Mouse (Mus musculus): ENCODE results near the gene Rcsd1. TPM values are rescaled to one million over a fixed set of nuclear protein-coding genes. Genes with fewer than 3 reads are reported as not detected.
A peak's percentile ranks its signal among the peaks of the same experiment; 100 is the strongest.
"Not testable (repeated sequence)": the region's sequence is repeated elsewhere in the genome, so short reads cannot be mapped to it uniquely, and the experiment has no call there.

Rcsd1 gene
- polyA plus RNA-seq, 1 experiment = 4.8 TPM

DNA sequence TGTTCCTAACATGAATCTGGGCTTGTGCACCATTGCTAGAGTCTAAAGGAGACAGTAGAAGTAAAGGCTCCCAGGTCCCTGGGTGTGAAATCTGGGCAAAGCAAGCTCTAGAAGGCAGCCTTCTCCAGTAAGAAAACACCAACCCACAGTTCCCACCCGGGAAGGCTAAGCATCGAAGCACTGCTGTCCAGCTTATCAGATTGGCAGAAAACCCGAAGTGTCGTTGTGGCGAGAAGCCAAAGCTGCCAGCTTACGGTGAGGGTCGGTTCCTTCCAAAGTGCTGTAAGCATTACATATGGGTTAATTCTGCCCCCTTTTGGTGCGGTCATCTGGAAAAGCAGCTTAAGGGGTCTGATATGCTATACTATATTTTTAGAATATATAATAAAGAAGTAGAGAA is 22.6 kb downstream of the Rcsd1 start:
- Histone ChIP-seq H3K27ac (replicated peaks; ENCODE audit: low read depth, low read length) (peak overlapping the region; percentile 85), H3K4me1 (ENCODE audit: control insufficient read depth, insufficient read depth, insufficient read length, low read length) (peaks cover 67% of the 10 kb centered on the region), H3K4me3 (ENCODE audit: insufficient read depth, low read depth, low read length) (no peak overlapping the region)

DNA sequence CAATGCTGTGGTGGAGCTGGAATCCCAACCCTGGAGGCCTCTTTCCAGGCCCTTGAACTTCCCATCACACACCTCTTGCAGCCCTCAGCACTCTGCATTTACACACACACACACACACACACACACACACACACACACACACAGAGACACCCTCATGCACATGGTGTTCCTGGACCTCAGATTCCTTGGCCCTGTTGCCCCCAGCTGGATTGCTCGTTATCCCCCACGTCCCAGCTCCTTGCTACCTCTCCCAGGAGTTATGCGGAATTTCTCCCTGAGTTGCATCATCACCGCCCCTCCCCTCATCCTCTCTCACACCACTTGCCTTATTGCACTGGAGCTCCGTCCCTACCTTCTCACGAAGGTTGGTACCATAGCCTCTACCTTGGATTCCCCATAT is 23.2 kb downstream of the Rcsd1 start:
- peaks cover 70% of the 10 kb centered on the region for H3K4me1 ChIP-seq (ENCODE audit: control insufficient read depth, insufficient read depth, insufficient read length, low read length)
- peak overlapping the region; percentile 85 for H3K27ac ChIP-seq (replicated peaks; ENCODE audit: low read depth, low read length)
- H3K4me3 ChIP-seq (ENCODE audit: insufficient read depth, low read depth, low read length) = no peak overlapping the region

DNA sequence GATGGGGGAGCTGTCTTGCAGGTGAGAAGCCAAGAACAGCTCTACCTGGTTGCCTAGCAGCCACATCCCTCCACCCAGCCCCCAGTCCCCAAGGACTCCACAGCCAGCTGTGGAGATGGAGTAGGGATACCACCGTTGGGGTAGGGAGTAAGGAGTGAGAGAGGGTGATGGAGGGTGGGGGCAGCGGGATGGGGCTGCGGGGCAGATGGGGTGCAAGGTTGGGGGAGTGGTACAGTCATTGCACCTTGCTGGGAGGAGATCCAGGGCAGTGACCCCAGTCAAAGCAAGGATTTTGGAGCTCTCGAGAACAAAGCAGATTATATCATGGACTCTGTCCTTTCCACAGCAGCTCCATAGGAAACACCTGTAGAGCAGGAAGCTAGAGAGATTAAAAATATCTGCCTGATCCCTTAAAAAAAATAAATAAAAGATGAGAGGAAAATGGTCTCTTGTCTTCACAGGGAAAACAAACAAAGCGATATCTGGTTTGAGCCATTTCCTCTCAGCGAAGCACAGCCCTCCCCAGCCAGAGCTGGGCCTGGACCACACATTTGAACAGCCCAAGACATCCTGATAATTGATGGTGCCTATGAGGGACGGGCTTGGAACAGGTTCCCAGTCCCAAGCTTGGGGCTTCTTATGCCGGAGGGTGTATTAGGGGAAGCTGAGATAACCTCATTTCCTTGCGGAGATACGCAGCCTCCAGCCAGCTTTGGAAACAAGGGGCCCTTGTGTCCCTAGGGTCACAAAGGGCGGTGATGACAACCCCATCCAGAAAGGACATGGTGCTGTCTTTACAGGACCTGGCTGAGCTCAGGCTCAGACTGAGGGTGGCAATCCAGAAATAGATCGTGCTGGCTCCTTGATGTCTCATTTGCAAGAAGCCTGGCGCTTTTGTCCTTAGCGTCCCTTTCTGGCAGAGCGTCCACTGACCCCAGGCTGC is 25.0 kb downstream of the Rcsd1 start:
- H3K4me1 ChIP-seq (ENCODE audit: control insufficient read depth, insufficient read depth, insufficient read length, low read length) = peaks cover 54% of the 10 kb centered on the region
- peak overlapping the region; percentile 92 for H3K27ac ChIP-seq (replicated peaks; ENCODE audit: low read depth, low read length)
- no peak overlapping the region for H3K4me3 ChIP-seq (ENCODE audit: insufficient read depth, low read depth, low read length)

GRCm38 (mm10) chr1:165682056-165682853 is 27.3 kb downstream of the Rcsd1 start:
- Histone ChIP-seq H3K27ac (replicated peaks; ENCODE audit: low read depth, low read length) (peak overlapping the region; percentile 71), H3K4me3 (ENCODE audit: insufficient read depth, low read depth, low read length) (no peak overlapping the region), H3K4me1 (ENCODE audit: control insufficient read depth, insufficient read depth, insufficient read length, low read length) (peaks cover 43% of the 10 kb centered on the region)

GRCm38 (mm10) chr1:165681045-165681794 is 28.3 kb downstream of the Rcsd1 start:
- no peak overlapping the region for H3K4me3 ChIP-seq (ENCODE audit: insufficient read depth, low read depth, low read length)
- H3K27ac ChIP-seq (replicated peaks; ENCODE audit: low read depth, low read length) = peak overlapping the region; percentile 71
- peaks cover 34% of the 10 kb centered on the region for H3K4me1 ChIP-seq (ENCODE audit: control insufficient read depth, insufficient read depth, insufficient read length, low read length)

GRCm38 (mm10) chr1:165680086-165680485 is 29.5 kb downstream of the Rcsd1 start:
- H3K4me1 ChIP-seq (ENCODE audit: control insufficient read depth, insufficient read depth, insufficient read length, low read length) = peaks cover 25% of the 10 kb centered on the region
- not testable (repeated sequence) for H3K4me3 ChIP-seq (ENCODE audit: insufficient read depth, low read depth, low read length)
- H3K27ac ChIP-seq (replicated peaks; ENCODE audit: low read depth, low read length) = peak overlapping the region; percentile 15; the same call in 1 of the 2 replicates

DNA sequence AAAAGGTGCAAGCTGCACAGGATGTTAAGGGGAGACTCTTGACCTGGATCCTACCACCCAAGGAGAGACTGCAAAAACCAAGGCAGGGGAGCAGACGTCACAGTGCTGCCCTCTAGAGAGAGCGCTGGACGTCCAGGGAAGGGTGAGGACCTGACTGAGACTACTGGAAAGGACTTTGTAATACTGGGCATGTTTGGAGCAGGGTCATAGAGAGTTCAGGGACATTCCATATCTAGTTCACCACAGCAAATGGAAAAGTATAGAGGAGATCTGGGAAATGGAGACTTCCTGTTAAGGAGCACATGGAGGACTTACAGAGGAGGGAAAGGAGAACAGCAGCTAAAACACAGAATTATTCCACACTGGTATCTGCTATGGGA is 29.9 kb downstream of the Rcsd1 start:
- H3K4me1 ChIP-seq (ENCODE audit: control insufficient read depth, insufficient read depth, insufficient read length, low read length) = peaks cover 24% of the 10 kb centered on the region
- H3K27ac ChIP-seq (replicated peaks; ENCODE audit: low read depth, low read length) = peak overlapping the region; percentile 15; the same call in 1 of the 2 replicates
- no peak overlapping the region for H3K4me3 ChIP-seq (ENCODE audit: insufficient read depth, low read depth, low read length)

DNA sequence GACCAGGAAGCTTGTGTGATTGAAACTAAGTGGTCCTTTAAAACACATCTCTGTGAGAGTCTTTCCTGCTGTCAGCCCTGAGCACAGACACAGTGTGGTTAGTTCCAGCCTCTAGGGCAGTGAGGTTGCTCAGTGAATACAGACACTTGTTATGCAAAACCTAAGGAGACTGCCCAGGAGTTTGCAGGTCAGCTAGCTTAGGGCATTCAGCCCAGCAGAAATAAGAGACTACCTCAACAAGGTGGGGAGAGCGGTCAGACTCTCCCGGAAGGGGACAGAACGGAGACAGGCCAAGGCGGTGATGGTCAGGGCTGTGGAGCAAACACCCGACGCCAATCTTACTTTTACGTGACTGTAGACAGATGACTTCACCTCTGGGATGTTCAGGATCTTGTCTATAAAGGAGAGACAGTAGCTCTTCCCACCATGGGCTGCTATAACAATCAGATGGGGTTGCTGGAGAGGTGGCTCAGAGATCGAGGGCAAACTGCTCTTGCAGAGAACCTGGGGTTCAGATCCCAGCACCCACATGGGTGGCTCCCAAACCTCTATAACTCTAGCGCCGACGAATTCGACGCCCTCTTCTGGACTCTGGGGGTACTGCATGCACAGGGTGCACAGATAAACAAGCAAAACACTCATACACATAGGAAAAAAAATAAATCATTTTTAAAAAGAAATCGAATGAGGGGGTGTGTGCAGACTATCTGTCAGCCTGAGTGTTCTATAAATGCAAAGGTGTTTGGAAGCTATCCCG is 30.5 kb downstream of the Rcsd1 start:
- peaks cover 22% of the 10 kb centered on the region for H3K4me1 ChIP-seq (ENCODE audit: control insufficient read depth, insufficient read depth, insufficient read length, low read length)
- no peak overlapping the region for H3K4me3 ChIP-seq (ENCODE audit: insufficient read depth, low read depth, low read length)
- H3K27ac ChIP-seq (replicated peaks; ENCODE audit: low read depth, low read length) = no peak overlapping the region

DNA sequence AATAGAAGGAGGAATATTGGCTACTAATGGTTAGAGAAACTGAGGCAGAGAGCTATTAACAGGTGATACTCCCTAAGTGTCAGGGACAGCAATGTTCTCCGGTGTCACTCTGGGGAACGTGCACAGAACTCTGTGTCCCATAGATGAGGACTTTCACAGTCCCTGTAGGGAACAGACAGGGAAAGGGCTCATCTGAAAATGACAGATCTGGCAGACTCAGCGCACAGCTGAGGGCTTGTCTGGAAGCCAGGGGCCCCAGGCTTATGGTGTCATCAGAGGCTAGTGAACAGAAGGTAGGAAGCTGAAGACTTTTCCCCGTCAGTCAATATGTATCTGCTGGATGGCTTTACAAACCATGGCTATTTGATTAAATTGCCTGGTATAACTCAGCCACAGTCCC is 32.0 kb downstream of the Rcsd1 start:
- no peak overlapping the region for H3K4me3 ChIP-seq (ENCODE audit: insufficient read depth, low read depth, low read length)
- no peak overlapping the region for H3K27ac ChIP-seq (replicated peaks; ENCODE audit: low read depth, low read length)
- H3K4me1 ChIP-seq (ENCODE audit: control insufficient read depth, insufficient read depth, insufficient read length, low read length) = peaks cover 12% of the 10 kb centered on the region

DNA sequence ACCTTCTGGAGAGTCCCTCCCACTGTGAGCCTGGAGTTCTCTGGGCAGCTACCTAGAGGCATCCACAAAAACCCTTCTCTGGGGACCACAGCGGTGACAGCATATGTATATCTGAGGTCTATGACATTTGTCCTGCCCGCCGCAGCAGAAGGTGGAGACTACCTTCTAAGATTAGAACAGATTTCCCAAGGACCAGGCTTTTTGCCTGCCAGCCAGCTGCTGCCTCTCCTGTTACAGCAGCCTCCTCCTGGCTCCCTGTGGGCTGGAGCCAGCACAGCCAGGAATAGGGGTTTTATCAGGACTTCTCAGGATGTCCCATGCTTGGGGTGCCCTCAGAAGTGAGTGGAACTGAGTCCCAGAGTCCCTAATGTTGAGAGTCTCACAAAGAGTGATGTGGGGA is 32.6 kb downstream of the Rcsd1 start:
- H3K4me1 ChIP-seq (ENCODE audit: control insufficient read depth, insufficient read depth, insufficient read length, low read length) = peaks cover 7% of the 10 kb centered on the region
- no peak overlapping the region for H3K27ac ChIP-seq (replicated peaks; ENCODE audit: low read depth, low read length)
- H3K4me3 ChIP-seq (ENCODE audit: insufficient read depth, low read depth, low read length) = no peak overlapping the region

GRCm38 (mm10) chr1:165675167-165675566 is 34.4 kb downstream of the Rcsd1 start:
- Histone ChIP-seq H3K27ac (replicated peaks; ENCODE audit: low read depth, low read length) (no peak overlapping the region), H3K4me1 (ENCODE audit: control insufficient read depth, insufficient read depth, insufficient read length, low read length) (no peaks in the 10 kb centered on the region; the same call in 1 of the 2 replicates)

DNA sequence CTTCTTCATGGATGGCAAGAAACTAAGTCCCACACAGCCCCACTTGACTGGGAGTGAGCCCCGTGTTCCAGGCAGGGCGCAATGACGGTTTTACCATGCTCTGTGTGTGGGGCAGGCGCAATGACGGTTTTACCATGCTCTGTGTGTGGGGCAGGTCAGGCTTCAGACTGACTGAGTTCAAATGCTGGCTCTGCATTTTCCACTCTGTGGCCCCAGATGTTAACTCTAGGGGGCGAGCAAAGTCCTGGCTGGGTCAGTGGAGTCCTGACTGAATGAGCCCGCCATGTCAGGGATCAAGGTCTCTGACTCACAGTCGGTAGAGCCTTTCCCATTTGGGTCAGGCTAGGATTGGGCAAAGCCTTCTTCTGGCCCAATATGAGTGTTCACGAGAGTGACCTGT is 37.2 kb downstream of the Rcsd1 start:
- Histone ChIP-seq H3K4me3 (ENCODE audit: insufficient read depth, low read depth, low read length) (no peak overlapping the region), H3K27ac (replicated peaks; ENCODE audit: low read depth, low read length) (no peak overlapping the region), H3K4me1 (ENCODE audit: control insufficient read depth, insufficient read depth, insufficient read length, low read length) (peaks cover 2% of the 10 kb centered on the region; the same call in 1 of the 2 replicates)

More at GRCm38 (mm10) chr1:165675167-165675566, 34.4 kb downstream of the Rcsd1 start:
- H3K4me3 ChIP-seq (ENCODE audit: insufficient read depth, low read depth, low read length) = no peak overlapping the region

DNA sequence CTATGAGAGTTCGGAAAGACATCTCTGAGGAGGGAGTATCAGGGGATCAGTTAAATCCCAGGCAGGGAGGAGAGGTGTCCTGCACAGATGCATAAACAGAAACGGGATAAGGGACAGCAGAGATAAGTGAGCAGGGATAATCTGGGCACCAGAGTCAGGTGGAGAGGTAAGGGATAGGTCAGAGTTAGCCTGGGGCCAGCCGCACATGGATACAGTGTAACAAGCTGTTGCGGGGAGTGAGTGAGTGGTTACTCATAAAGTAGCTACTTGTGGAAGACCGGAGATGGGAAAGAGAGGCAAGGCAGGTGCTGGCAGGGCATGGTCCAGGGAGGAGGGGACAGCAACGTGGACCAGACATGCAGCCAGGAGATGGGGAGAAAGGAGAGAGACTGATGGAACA is 39.5 kb downstream of the Rcsd1 start:
- no peak overlapping the region for H3K4me3 ChIP-seq (ENCODE audit: insufficient read depth, low read depth, low read length)
- peaks cover 2% of the 10 kb centered on the region; the same call in 1 of the 2 replicates for H3K4me1 ChIP-seq (ENCODE audit: control insufficient read depth, insufficient read depth, insufficient read length, low read length)

DNA sequence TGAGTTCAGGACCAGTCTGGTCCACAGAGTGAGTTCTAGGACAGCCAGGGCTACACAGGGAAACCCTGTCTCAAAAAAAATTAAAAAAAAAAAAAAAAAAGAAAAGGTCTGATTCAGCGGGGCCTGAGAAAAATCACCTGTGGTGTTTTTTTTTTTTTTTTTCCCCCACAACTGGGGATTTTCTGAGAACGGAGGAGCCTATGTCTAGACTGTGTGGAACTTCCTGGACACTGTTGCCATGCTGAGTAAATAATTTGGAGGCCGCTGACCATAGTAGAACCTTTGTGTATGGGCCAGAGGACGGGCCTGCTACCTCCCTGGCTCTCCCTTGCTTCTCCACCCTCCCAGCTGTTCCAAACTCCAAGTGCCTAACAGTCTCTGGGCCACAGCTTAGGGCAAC is 40.7 kb downstream of the Rcsd1 start:
- peaks cover 2% of the 10 kb centered on the region; the same call in 1 of the 2 replicates for H3K4me1 ChIP-seq (ENCODE audit: control insufficient read depth, insufficient read depth, insufficient read length, low read length)
- H3K4me3 ChIP-seq (ENCODE audit: insufficient read depth, low read depth, low read length) = no peak overlapping the region
- H3K27ac ChIP-seq (replicated peaks; ENCODE audit: low read depth, low read length) = no peak overlapping the region

More for the DNA sequence above, 39.5 kb downstream of the Rcsd1 start:
- H3K27ac ChIP-seq (replicated peaks; ENCODE audit: low read depth, low read length) = no peak overlapping the region

Measured in brown adipose tissue, adult 24 weeks (tissue).